Mouse (Mus musculus) urinary bladder, postnatal 14 days (tissue): ENCODE data around the gene B4galt4.

Experiments used
- DNase-seq: peaks from one replicate; pipeline ENCODE4 v3.0.0; 2021; ENCODE audit warnings: low spot score

The B4galt4 gene

DNA sequence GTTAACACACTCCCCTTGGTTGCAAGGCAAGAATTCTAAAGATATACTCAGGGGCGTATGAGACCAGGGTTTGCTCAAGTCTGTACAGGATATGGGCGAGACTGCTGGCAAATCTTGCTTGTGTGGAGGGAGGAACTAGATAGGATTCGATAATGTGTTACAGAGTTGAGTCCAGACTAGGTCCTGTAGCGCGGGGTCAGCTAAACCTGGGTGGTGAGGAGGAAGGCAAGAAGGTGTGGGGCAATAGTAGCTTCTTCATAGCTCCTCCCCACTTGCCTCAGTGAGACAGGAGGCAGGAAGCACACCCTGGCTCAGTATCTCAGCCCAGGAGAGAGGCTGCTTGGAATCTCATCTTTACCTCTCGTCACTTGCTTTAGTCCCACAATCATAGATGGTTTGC, 12.9 kb upstream of the B4galt4 start:
- no peak for DNase-seq

- DNase-seq, result no peak
These were observed 12.3 kb upstream of the B4galt4 start for GRCm38 (mm10) chr16:38729610-38730288.

DNA sequence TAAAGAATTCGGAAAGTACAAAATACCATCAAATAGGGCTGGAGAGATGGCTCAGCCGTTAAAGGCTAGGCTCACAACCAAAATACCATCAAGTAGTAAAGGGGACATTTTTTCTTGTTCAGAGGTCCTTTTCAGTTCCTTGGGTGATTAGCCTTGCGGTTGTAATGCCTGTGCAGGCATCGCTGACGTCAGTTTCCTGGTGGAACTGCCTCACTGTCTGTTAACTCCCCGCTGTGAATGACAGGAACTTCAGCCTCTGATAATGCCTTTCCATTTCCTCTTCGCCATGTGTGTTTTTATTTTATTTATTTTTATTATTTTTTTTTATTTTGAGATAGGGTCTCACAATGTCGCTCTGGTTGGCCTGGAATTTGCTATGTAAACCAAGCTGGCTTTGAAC, 11.1 kb upstream of the B4galt4 start:
- DNase-seq, result no peak

DNA sequence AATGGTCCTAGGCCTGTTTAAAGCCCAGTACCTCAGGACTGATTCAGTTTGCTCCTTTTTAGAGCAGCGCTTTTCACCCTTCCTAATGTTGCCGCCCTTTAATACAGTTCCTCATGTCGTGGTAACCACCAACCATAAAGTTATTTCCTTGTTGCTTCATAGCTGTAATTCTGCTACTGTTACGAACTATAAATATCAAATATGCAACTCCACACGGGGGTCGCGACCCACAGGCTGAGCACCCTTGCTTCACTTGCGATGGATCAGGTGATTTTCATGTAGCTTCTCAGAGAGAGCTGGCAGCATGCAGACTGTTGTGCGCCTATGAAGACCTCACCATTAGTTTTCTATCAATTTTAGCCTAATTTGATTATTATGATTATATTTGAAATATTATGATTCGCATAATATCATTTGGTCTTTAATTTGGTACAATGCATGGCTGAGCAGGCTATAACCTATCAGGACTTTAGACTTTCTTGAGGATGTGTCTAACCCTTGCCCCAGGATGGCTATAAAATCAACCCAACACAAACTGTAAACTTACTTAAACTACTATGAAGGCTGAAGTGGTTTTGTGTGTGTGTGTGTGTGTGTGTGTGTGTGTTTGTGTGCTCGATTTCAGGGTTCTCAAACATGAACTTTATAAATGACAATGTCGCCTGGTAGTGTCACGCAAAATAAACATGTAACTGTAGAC, 710 bp upstream of the B4galt4 start:
- DNase-seq, result no peak

DNA sequence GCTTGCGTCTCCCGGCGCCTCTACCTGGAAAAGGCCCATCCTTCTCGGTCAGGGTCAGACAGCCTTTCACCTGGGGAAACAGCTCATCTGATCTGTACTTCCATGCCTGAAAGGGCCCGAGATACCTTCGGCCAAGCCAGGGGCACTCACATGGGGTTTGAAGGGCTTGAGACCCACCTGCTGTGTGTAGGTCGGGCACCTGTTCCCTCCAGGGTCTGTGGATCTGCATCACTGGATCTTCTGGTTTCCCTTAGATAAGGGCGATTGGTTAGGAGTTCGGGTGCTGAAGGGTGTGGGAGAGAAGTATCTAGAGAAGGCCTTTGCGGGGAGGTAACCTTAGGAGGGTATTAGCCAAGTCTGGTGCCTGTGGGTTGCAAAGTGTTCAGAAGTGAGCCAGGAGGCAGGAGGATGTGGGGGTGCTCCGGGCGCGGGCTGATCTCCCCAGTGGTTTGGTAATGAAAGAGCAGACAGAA, 631 bp downstream of the B4galt4 start:
- DNase-seq, result no peak

DNA sequence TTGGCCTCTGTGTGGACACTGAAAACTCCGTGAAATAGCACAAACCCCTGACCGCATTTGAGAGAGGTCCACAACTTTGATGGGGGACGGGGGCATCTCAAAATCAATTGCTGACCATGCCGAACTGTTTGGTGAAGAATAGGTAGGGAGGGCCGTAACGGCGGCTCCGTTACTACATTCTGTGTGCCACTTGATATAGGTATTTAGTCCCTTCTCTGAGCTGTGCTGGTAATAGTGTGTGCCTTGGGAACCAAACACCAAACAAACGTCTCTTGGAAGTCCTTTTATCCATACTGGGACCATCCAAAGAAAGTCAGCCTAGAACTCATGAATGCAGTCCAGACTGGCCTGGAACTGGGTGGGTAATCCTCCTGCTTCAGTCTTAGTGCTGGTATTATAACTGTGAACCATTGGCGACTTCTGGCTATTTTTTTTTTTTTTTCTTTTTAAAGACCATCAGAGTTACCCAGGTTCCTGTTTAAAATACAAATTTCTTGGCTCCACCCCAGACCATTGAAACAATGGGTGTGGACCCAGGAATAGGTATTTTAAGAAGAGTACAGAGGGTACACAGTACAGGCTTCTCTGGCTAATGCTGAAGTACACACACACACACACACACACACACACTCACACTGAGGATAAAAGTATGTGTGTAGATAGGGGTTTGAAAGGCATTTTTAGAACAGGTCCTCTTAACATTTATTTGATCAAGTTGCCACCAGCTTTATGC, 2.0 kb downstream of the B4galt4 start:
- DNase-seq, result no peak

DNA sequence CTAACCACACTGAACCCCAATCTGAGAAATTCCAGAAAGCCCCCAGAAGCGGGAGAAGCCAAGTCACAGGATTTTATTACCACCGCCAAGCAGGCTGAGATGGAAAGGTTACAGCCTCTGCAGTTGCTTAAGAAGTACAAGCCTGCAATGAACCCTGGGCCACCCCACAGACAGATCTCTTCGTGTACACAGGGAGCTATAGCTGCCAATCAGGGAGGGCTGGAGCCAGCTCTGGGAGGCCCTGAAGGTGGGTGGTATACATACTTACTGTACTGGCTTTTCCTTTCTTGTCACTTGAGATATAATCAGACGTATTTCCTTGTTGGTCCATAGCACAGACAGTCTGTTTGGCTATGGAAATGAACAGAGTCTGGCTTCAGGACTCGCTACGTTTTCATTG, 8.7 kb downstream of the B4galt4 start:
- DNase-seq, result no peak

GRCm38 (mm10) chr16:38753631-38754030, 11.6 kb downstream of the B4galt4 start:
- no peak for DNase-seq

DNA sequence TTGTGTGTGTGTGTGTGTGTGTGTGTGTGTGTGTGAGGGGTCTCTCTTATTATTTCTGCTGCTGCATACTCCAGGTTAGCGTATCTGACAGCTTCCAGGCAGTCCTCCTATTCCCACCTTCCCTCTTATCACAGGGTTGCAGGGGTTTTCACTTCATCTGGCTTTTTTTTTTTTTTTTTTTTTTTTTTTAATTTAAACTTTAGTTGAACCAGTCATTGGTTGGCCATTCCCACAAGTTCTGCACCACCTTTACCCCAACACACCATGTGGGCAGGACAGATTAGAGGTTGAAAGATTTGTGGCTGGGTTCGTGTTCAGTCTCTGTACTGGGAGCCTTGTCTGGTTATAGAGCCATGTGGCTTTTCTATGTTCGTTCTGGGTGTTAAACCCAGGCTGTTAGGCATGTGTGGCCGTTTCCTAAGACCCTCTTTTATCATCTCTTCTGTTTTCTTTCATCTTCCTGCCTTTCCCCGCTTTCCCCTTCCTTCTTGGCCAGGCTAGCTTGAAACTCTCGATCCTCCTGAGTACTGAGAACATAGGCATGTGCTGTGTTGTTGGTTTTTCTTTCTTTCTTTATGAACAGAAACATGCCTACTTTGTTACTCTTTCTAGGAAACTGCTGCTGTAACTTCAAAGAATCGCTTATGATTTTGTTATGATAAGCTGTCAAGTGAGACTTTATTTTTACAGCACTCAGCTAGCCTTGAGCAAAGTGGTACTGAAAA, 13.6 kb downstream of the B4galt4 start:
- no peak for DNase-seq

GRCm38 (mm10) chr16:38756177-38756503, 14.1 kb downstream of the B4galt4 start:
- no peak for DNase-seq

- no peak for DNase-seq
These were observed 14.5 kb downstream of the B4galt4 start for GRCm38 (mm10) chr16:38756572-38756971.

- no peak for DNase-seq
These were observed 15.6 kb downstream of the B4galt4 start for GRCm38 (mm10) chr16:38757626-38758025.

GRCm38 (mm10) chr16:38758104-38758861, 16.2 kb downstream of the B4galt4 start:
- no peak for DNase-seq

- DNase-seq, result no peak
These were observed 18.2 kb downstream of the B4galt4 start for GRCm38 (mm10) chr16:38760239-38760638.

GRCm38 (mm10) chr16:38760834-38761375, 18.8 kb downstream of the B4galt4 start:
- DNase-seq, result no peak

GRCm38 (mm10) chr16:38761972-38762371, 19.9 kb downstream of the B4galt4 start:
- no peak for DNase-seq

- DNase-seq, result no peak
These were observed 20.3 kb downstream of the B4galt4 start for GRCm38 (mm10) chr16:38762401-38762800.

GRCm38 (mm10) chr16:38763508-38763907, 21.4 kb downstream of the B4galt4 start:
- DNase-seq, result no peak

GRCm38 (mm10) chr16:38766671-38767070, 24.6 kb downstream of the B4galt4 start:
- DNase-seq, result no peak

- DNase-seq, result no peak
These were observed 25.7 kb downstream of the B4galt4 start for GRCm38 (mm10) chr16:38767761-38768160.

DNA sequence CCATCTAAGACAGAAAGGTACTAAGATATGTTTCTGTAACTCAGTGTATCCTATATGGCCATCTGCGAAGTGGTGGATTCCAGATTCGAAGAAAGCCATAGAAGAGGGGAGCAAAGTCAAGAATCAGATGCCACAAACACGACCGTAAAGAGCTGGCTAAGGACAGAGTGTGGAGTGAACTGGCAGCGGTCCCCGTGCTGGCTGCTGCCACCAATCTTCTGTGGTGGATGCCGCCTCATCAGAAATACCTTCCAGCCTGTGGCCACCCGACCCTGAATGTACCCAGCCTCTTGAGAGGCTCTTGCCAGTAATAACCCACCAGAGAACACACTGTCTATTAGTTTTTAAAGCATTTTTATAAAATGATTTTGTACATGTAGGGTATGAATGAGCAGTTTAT, 26.3 kb downstream of the B4galt4 start:
- no peak for DNase-seq
